Mouse (Mus musculus): Measurements from ENCODE around the gene Prr5. TPM values are rescaled to one million over a fixed set of nuclear protein-coding genes. Genes with fewer than 3 reads are reported as not detected.

Gene Prr5
- polyA plus RNA-seq (2012; rRNA removed): 5.0 and 5.7 TPM in 2 replicates

DNA sequence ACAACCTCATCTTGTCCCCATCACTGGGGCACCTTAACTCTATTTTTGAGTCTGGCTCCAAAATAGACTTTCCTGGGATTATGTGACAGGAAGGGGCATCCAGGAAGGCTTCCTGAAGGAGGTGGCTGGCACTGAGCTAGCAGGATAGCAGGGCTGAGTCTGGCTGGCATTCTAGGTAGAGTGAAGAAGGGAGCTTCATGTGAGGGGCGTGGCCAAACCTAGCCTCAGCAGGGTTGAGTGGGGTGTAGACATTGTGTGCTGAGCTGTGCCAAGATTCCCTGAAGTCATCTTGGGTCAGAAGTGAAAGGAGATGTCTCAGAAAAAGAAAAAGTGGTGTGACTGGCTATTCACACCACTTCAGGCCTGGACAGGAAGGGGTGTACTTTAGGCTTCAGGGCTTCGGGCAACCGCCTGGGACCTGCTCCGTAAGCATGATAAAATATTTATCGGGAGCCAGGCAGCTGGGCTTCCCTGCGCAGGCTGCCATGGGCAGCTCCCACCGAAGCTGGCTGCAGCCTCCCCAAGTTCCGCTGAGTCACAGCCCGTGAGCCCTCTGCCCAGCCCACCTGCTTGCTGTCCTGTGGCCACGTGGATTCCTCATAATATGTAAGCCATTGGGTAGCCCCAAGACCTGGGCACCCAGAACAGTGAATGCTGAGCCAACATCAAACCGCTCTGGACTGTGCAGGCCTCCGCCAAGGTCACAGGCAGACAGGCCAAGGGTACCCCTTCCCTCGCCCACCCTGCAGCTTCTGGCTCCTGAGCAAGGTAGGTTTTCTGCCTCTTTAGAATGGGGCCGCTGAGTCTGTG lies at the start of gene Prr5:
Gene Prr5 (plus strand): TSS at position 683 of the 810 bp plus-strand sequence.

DNA sequence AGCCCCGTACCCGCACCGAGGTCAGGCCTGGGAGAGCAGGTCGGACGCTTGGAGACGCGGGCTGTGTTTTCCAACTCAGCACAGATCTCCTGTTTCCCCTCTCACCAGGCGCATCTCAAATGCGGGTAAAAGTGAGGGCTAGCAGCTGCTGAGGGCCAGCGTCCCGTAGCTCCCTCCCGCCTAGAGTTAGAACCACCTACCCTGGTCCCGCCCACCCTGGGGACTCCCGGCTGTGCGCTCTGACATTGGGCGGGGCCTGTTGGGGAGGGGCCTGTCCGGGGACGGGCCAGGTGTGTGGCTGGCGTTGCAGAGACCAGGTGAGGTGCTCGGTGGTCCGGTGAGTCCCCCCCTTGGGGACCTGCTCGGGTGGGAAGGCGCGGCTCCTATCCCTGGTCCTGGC lies 50.4 kb downstream of the Prr5 start, which contains the start of gene Arhgap8:
Gene Arhgap8 (plus strand): TSS at position 262 of the 400 bp plus-strand sequence.

Other genes starting within 250 kb of the Prr5 start
- gene Shisal1, start 222.5 kb upstream of the Prr5 start, polyA plus RNA-seq (2012; rRNA removed): 0.05 and 0.06 TPM in 2 replicates
- 0.72 and 0.77 TPM in 2 replicates for gene Rtl6, start 111.8 kb upstream of the Prr5 start, polyA plus RNA-seq (2012; rRNA removed)
- gene Arhgap8, start 50.4 kb downstream of the Prr5 start, polyA plus RNA-seq (2012; rRNA removed): 0.26 and 0.35 TPM in 2 replicates
- gene Phf21b, start 186.4 kb downstream of the Prr5 start, polyA plus RNA-seq (2012; rRNA removed): 0.16 and 0.25 TPM in 2 replicates

All from liver, embryonic 18 days (tissue).